Mouse (Mus musculus) kidney, adult 18-20 months (tissue): Measurements from ENCODE around the gene Rnf111.
"Not testable (repeated sequence)": the region's sequence is repeated elsewhere in the genome, so short reads cannot be mapped to it uniquely, and the experiment has no call there.

Experiments used
- DNase-seq: peaks from one replicate; pipeline ENCODE4 v3.0.0; 2021

Gene Rnf111

DNA sequence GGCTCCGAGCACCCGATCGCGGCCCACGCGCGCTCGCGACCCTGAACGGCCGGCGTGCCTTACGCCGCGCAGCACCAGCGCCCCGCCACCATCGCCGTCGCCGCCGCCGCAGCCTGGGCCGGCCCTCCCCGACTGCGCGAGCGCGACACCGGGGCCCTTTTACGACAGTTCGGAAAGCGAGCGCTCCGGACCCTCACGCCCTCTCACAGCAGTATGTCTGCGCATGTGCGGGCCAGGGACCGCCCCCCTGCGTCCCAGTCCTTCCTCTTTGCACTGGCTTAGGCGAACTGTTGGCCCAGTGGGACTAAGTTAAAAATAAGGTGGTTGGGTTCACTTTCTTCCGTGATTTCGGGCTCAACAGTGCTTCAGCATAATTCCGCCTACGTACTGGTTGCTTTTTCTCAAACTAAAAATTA lies at the start of gene Rnf111:
Gene Rnf111 (minus strand): TSS at position 100 of the 416 bp plus-strand sequence.
- peak; percentile 96 for DNase-seq

- DNase-seq, result not testable (repeated sequence)
These were observed 48.7 kb upstream of the Rnf111 start for GRCm38 (mm10) chr9:70552233-70552632.

DNA sequence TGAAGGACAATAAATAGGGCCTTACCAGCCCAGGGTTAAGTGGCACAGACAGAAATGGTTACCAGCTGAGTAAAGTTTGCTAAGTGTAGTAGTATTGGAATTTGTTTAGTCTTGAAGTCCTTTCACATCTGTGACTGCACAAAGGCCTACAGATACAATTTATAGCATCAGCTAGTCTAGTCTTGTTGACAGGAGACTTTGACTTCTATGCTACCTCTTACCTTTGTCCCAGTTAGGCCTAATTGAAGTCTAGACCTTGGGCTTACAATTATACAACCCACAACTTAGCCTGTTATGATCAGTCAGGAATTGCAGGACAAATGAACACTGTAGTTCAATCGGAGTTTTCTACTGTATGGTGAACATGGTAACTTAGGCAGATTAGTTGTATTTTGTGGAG lies 48.0 kb upstream of the Rnf111 start:
- no peak for DNase-seq

GRCm38 (mm10) chr9:70548304-70548703 lies 44.8 kb upstream of the Rnf111 start:
- no peak for DNase-seq

- not testable (repeated sequence) for DNase-seq
These were observed 43.1 kb upstream of the Rnf111 start for GRCm38 (mm10) chr9:70546576-70546975.

DNA sequence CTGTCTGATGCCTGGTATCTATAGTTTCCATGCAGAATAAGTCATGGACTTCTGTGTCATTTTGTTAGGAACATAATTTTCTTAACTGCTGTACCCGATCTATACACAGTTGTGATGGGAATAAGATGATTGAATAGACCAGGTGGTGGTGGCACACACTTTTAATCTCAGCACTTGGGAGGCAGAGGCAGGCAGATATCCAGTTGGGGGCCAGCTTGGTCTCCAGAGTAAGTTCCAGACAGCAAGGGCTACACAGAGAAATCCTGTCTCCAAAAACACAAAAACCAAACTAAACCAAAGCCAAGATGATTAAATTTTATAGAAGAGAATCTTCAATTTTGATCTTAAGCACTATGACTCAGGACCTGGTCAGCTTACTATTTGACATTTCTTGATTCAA lies 41.3 kb upstream of the Rnf111 start:
- DNase-seq, result no peak

DNA sequence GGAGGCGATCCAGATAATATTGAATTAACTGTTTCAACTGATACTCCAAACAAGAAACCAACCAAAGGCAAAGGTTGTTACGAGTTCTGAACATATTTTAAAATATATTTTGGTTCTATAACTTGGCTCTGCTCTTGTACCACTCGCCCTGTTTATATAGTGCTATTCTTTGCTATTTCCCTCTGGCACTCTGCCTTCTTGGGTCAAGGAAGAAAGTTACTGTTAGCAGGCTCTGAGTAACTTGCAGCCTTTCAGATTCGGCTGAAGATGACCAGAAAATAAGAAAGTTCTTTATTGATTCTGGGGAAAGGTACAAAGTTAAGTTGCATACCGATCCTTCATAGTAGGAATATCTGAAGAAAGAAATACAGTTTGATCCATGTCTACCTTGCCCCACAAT lies 40.5 kb upstream of the Rnf111 start:
- DNase-seq, result no peak

- no peak for DNase-seq
These were observed 39.7 kb upstream of the Rnf111 start for GRCm38 (mm10) chr9:70543048-70543880.

GRCm38 (mm10) chr9:70542305-70543041 lies 38.9 kb upstream of the Rnf111 start, which contains the start of gene Sltm:
Gene Sltm (plus strand): TSS chr9:70542754.
- DNase-seq, result peak; percentile 100

DNA sequence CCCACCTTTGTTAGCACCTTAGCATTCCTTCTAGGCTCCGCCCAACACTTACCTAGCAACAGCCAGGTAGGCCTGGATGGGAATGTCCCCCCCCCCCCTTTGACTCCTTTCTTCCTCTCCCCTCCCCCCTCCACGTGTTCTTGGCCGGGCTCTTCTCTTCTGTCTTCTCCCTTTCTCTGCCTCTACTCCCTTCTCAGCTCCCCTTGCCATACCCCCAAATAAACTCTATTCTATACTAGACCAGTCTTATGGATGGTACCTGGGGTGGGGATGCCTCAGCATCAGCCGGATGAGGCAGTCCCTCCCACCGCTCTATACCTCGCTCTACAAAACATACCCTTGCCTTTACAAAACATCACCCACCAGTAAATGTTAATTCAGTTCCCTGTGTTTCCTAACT lies 38.1 kb upstream of the Rnf111 start:
- DNase-seq, result no peak

DNA sequence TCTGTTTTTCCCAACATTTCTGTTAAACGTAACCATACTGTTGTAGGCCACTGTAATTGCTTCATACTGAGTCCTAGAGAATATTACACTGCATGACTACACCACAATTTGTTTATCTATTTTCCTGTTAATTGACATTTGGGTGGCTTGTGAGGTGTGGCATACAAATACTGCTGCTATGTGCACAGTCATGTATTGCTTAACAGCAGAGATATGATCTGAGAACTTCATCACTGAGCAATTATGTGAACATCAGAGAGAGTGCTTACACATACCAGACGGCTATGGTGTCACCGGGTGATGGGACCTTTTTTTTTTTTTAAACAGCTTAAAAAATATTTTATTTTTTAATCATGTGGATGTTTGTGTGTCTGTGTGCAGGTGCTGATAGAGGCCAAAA lies 29.8 kb upstream of the Rnf111 start:
- DNase-seq, result no peak

DNA sequence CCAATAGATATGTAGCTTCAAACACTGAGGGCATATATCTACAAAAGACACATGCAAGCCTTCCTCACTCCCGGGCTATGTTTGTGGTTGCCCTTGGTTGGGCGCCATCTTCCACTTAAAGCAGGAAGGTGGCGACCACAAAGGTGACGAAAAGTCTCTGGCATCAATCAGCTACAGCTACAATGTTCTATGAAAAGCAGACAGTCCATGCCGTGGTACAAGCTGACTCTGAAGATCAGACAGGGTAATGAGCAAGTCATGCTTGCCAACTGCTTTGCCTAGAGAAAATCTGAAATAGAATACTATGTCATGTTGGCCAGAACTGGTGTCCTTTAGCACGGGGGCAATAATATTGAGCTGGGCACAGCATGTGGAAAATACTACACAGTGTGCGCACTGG lies 20.8 kb upstream of the Rnf111 start:
- no peak for DNase-seq

DNA sequence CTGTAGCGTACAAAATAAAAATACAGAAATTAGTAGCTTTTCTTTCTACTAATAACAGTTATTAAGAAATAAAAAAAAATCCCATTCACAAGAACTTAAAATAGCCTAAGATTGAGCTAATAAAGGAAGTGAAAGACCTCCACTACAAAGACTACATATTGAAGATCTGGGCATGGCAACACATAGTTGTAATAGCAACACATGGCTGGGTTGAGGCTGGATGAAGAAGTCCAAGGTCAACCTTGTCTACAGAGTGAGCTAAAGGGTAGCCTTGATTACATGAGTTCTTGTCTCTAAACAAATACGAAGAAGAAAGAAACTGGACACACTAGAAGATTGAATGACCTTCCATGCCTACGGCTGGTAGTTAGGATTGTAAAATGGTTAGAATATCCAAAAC lies 20.3 kb upstream of the Rnf111 start:
- DNase-seq, result no peak

DNA sequence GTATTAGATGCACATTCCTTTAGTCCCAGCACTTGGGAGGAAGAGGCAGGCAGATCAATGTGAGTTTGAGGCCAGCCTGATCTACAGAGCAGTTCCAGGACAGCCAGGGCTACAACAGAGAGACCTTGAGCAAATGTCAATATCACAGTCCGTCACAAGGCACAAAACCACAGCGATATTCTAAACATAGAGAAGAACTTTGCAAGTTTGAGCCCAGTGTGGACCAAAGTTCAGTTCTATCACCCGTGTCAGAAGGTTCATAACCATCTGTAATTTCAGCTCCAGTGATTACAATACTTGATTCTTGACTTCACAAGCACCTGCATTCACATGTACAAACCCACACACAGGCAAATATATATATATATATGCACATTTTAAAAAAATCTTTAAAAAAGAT lies 17.1 kb upstream of the Rnf111 start:
- DNase-seq, result no peak

DNA sequence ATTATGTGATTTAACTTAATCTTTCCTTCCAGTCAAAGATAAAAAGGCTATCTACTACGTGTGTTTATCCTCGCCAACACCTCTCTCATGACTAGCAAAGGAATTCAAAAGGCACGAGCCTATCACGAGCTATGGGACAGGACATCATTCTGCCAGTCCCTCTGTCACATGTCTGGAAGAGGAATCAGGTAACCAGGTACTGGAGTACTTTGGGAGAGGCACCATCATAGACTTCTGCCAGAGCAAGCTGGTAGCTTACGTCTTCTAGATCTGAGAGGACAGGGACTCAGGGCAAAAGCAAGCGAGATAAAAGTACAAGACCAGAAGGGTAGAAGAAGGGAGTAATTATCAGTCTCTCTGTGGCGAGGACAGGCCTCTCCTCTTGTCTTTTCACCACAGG lies 8.2 kb upstream of the Rnf111 start:
- DNase-seq, result no peak

DNA sequence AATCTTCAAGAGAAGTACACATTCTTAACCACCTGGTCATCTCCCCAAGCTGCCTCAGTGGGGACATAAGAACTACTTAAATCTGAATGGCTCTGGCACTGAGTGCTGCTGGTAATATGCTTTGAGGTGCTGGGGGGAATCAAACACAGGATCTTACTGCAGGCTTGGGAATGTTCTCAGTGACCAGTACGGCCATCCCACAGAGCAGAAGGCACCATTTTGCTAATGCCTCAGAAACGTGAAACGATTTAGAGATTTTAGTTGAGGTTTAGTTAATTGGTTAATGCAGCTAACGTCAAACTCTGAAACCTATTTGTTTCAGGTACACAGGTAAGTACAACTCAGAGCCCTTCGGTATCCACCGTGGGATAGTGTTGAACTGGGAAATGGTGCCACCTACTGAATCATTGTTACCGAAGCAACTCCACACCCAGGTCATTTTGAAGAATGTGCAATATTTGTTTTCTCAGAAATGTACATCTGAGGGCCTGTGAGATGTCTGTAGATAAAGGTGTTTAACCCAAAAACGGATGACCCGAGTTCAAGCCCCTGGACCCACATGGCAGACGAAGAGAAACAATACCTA lies 7.6 kb upstream of the Rnf111 start:
- peak; percentile 23 for DNase-seq

- peak; percentile 45 for DNase-seq
These were observed 6.5 kb upstream of the Rnf111 start for GRCm38 (mm10) chr9:70509906-70510525.

DNA sequence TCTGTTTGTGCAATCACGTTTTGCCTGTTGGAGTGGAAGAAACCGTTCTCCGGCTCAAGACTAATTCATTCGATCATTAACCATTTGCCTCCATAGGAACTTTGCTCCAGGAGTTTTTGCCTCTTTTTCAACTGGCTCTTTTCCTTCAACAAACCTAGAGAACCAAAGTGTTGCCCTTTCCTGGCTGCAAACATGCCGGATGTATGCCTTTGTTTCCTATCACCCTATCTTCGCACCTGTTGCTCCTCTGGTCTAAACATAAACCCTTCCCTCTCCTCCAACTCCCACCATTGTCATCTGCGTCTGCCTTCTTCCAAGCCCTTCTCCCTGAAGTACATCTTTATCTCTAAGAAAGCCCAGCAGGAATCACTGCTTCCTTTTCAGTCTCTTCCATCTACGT lies 3.3 kb upstream of the Rnf111 start:
- no peak for DNase-seq

DNA sequence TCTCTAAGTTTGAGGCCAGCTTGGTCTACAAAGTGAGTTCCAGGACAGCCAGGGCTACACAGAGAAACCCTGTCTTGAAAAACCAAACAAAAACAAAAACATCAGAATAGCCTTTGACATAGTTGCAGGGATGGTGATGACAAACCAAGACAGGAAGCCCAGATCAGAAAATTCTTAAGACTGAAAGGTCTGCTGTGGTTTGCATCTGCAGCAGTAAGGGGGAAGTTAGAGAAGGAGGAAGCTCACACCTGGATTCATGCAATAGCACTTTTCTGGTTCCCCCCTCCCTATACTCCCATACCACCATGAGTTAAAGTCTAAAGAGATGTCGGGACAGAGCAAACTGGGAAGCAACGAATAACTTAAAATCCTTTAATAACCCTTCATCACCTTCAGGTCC lies 2.7 kb upstream of the Rnf111 start:
- no peak for DNase-seq

- DNase-seq, result no peak
These were observed 416 bp downstream of the Rnf111 start for GRCm38 (mm10) chr9:70503015-70503603.

DNA sequence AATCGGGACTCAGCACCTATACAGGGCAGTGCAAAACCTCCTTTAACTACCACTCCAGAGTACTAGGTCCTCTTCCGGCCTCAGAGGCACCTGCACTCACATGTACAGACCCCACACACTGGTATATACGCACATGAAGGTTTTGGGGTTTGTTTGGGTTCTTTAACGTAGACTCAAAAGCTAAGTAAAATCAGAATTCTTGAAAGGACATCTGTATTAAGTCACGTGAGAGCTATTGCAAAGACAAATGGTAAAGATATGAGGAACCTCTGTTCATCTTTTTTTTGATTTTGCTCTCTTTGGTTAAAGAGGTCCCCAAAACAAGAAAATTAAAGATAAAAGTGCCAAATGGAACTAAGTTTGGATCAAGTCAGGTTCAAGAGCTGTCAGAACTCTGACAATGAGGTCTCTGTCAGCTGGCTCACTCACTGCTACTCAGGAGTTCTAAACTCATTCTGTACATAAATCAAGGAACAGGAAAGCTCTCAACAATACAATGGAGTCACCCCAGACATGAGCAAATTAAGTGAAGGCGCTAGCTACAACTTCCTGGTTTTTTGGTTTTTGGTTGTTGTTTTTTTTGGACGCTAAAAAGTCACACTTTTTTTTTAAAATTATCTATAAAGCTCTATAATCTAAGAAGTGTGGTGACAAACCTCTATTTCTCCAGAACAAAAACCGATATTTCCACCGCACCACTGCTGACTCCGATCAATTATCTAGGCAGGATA lies 1.1 kb downstream of the Rnf111 start:
- no peak for DNase-seq

DNA sequence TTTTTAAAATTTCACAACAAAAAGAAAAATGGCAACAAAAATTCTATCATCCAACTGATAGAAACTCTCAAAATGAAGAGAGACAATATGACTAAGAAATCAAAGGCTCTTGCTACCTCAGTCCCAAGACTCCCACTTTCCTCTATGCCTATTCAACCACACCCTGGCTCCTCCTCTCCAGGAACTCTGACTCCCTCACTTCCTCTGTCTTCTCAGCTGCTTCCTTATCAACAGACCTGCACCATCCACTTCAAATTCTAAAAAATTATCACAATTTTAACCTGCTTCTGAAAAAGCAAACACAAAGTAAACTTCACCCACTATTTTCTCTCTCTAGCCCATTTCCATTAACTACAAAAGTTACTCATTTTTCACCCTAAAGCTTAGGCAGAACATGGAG lies 6.5 kb downstream of the Rnf111 start:
- no peak for DNase-seq
